Mouse (Mus musculus): ENCODE measurements around the gene Siae.

Gene Siae

DNA sequence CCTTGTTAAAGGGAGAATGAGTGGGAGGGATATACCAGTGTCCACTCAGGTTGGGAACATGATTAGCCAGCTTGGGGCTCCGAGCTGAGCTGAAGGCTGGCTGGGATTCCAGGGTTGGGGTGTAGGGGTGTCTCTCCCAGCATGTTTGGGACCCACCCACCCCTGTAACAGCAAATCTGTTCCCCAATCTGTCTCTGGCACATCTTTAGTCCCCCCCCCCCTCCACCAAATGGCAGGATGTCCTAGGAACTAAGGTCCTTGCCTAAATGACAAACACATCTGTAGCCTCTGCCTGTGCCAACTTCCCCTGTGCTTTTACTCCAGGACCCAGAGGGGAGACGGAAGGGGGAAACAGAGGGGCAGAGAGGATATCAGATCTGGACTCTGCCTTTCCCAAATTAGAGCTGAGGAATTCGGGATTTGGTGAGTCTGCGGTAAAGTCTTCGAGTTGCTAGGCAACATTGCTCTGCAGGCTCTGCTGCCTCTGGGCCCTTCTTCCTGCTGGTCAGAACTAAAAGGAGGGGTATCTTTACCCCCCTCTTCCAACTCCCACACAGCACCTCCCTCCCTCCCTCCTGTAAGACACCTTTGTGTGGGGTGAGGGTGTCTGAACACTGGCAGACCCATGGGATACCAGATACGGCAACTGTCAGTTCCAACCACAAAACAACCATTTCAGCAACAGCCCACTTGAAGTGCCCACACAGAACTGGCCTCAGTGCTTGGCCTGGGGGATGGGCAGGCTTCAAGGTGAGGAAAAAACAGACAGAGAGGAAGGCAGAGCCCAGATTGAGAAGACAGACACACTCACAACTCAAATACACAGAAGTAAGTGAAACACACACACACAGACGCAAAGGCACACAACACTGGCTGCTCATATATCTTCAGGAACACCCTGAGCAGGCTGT, at the start of gene Siae:
Gene Siae, plus strand, starts transcription at position 861 of the 911 bp plus-strand sequence.
- DNase-seq, result no peak

DNA sequence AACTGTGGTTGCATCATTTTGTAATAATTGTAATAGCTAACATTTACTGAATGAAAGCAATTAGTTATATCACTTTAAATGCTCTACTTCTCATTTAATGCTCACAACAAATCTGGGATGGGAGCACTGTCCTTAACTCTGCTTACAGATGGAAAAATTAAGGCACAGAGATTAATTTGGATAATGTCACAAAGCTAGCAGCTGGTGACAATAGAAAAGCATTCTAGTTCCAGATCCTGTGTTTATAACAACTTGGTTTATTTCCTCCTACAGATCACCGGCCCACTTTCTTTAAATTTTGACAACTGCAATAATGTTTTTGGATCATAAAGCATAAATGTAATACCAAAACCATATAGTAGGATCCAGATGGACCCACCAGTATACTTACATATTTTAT, 49.5 kb upstream of the Siae start:
- DNase-seq, result no peak

DNA sequence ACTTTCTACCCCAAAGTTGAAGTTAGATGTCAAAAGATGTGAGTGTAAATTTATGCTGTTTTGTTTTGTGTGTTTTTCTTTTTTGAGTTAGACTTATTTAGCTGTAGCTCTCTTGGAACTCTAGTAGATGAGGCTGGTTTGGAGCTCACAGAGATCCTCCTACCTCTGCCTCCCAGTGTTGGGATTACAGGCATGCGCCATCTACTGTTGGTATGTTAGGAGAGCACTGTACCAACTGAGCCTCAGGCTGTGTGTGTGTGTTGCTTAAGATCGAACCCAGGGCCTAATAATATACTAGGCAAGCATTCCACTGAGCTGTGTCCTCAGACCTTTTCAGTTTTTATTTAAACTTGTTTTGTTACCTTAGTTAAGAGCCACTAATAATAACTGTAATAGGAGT, 43.4 kb upstream of the Siae start:
- no peak for DNase-seq

DNA sequence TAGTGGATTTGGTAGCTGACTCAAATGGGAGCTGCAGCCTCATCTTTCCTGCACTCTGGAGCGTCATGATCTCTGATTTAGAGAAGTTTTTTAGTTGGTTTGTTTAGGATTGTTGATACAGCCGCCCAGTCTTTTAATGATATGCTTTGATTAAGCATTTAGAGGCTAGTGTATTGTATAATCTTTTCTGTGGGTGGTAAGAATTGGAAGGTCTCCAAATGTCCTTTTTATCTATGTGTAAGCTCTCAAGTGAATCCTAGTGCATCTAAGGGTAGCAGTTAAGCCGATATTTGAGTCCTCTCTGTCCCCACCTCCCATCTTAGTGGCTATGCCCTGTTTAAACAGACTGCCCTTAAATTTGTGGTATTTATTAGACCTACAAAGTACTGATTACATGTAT, 41.0 kb upstream of the Siae start:
- DNase-seq, result no peak

DNA sequence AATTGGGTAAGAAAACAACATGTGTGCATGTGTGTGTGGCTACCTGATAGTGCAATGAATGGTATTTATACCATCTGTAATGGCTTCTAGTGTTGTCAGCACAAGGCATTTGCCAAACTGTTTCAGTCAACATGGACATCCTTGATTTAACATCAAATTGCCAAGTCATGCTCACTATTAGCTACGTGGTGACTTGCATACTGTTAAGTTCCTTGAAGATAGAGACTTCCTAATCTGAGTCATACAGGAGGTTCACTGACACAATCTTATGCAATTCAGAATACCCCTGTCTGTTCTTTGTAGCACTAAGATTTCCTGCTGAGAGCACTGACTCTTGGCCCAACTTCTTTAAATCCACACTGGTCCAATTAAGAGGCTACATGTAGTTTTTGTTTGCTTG, 38.0 kb upstream of the Siae start:
- no peak for DNase-seq

DNA sequence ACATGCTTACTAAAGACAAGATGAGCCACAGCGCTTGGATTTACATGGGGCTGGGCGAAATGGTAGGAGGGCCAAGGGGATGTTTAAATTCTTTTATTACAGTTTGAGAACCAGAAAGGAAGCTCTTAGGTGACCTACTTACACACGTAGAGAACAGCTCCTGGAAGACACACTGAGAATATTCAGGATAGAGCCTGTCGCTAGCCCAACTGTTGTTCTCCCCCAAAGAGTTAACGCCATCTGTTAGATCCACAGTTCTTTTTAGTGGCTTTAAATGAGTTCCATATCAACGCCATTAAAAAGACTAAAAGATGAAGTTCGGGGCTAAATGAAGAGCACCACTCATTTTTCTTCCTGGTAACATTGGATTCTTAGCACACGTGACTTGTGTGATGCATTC, 36.5 kb upstream of the Siae start:
- no peak for DNase-seq

DNA sequence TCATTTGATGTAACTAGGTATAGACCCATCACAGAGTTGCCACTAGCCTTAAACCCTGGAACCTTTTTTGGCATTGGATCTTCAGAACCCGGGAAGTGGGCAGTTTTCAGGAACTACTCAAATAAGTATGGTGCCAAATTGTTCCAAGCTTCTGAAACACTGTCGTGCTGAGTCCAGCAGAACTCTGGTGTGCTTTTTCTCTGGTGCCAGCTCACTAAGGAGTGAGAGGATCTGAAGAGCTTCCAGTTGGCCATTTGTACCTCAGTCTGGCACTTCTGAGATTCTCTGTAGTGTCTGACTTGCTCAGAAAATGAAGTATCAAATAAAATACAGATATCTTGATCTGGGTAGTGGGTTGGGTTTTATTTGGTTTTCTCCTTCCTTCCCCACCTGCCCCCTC, 35.5 kb upstream of the Siae start:
- no peak for DNase-seq

DNA sequence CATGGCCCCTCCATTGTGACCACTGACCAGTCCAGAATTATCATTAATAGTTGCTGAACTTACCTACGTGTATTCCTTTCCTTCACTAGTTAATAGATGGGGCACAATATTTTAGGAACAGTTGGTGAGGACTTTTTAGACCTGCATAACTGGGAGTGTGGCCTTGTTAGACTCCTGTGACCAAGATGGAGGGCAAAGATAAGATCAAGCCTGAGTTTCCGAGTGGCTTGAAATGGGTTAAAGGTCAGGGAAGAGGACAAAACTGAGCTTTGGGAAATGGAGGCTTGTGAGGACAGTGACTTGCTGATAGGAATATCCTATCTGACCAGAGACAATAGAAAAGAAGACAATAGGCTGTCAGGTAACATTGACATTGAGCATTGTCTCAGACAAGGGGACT, 30.0 kb upstream of the Siae start:
- DNase-seq, result no peak

DNA sequence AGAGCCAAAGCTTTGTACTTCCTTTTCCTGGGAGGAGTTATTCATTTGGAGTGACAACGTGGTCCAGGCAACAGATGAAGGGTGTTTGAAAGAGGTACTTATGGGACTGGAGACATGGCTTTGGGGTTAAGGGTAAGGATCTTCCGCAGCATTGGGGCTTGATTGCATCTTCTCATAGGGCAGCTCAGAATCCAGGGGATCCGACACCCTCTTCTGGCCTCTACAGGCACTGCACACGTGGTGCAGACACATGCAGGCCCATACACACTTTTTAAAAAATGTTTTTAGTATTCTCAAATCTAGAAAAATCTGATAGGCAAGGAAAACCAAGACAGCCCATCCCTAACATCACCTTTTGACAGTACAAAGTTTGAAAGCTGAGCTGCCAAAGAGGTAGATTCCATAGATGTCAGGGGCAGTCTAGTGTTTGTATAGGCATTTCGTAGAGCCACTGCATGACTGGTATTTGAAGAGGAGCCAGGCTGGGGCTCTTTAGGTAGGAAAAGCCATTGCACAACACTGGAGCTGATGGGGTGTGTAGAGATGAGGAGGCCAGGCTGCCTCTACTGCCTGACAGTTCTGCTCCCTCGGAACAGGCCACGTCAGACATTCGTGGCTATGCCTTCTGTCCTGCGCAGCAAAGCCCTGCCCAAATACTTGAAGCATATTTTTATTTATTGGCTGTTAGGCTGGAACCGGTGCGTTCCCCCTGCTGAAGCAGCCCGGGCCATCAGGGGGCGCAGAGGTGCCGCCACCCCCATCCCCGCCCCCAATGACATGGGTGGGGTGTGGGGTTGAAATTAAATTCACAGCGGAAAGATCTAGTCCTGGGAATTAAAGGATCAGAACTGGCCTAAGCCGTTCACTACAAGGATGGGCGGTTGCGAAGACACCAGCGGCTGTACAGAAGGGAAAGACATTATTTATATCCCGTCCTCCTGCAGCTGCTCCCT, 28.8 kb upstream of the Siae start:
- DNase-seq, result no peak

DNA sequence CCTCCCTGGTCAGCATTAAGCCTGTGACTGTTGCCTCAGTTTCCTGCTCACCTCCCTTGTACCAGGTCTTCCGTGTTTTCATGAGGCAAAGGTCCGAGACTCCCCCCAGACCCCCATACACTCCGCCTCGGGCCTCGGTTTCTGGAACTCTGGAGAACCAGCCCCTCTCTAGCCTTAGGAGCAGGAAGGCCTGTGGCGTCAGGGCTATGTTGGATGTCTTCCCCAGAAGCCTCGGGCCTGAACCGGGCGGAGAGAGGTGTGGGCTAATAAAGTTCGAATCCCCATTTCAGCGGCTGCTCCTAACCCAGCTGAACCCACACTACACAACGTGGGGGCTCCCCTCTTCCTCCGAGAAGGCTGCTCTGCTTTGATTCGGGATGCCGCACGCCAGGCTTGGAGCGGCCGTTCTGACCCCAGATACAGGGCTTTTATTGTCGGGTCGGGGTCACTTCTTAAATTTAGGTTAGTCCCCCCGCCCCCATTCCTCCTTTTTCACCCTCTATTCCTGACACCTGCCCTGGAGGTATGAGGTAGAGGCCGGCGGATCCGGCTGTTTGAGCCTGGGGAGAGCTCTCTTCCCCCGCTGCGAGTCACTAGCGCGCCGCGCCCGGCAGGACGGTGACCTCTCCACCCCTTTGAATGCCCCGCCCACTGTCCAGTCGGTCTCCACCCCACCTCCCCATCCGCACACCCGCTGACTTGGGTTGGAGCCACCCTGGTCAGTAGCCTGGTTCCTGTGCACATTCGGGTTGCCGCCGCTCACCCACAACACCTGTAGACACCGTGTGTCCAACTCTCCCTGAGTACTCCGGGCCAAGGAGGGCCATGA, 27.9 kb upstream of the Siae start, which contains the start of gene Esam:
Gene Esam, plus strand, starts transcription at position 683 of the 829 bp plus-strand sequence.
- DNase-seq, result no peak

DNA sequence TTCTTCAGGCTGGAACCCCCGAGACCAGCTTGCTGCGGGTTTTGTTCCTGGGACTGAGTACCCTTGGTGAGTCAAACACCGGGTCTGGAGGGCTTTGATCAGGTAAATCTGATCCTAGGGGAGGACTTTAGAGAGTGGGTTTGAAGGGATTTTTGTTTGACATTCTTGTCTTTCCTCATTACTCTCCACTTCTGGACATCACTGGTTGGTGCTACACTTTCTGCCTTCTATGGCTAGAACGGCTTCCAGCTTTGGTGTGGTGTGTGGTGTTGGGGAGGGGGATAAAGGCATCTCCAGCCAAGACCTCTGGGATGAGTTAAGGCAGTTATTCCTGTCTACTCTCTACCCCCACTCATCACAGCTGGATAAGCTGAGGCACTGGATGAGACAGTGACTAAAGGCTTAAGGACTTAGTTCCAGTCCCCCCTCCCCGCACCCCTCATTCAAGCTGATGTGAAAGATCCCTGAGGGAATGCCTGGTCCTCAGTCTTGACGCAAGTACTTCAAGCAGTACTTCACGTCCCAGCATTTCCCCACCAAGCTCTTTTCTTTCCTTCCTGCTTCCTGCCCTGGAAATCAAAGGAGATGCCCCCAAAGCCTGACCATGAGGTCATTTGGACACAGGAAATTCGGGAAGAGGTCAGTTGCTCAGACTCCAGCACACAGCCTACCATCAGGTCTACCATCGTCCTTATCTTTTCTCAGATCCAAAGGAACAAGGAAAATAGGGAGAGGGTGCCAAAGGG, 27.1 kb upstream of the Siae start:
- no peak for DNase-seq

DNA sequence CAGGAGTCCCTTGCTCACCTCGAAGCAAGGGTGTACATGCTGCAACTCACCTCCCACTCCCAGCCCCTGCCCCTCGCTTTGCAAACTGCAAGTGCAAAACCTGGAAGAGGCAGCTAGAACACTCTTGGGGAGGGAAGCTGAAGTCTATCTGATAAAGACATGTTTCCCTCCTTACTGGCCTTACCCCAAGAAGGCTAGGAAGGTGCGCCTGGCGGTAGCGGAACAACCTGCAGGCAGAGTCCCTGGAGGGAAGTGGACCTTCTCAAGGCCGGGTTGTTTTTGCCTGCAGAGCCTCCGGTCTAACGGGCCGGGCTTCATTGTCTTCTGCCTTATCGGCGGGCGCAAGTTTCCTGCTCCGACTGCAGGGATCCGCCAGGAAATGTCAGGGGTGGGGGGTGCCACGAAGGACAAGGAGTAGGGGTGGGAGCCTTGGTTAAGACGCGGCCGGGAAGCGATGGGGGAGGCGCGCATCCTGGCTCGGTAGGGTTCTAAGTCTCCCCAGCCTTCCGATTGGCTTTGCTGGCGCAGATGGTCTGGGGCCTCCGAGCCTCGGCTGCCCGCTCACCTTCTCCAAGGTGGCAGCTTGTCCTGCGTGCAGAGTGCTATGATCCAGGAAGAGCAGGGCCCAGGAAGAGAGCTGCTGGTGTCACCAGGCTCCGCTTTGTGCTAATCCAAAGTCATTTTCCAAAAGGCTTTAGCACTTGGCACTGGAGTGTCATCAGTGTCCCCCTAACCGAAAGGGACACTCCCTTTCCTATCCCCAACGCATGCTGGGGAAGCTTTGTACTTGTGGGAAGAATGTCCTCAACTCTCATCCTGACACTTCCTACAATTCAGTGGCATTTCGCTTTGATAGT, 25.2 kb upstream of the Siae start:
- DNase-seq, result no peak

DNA sequence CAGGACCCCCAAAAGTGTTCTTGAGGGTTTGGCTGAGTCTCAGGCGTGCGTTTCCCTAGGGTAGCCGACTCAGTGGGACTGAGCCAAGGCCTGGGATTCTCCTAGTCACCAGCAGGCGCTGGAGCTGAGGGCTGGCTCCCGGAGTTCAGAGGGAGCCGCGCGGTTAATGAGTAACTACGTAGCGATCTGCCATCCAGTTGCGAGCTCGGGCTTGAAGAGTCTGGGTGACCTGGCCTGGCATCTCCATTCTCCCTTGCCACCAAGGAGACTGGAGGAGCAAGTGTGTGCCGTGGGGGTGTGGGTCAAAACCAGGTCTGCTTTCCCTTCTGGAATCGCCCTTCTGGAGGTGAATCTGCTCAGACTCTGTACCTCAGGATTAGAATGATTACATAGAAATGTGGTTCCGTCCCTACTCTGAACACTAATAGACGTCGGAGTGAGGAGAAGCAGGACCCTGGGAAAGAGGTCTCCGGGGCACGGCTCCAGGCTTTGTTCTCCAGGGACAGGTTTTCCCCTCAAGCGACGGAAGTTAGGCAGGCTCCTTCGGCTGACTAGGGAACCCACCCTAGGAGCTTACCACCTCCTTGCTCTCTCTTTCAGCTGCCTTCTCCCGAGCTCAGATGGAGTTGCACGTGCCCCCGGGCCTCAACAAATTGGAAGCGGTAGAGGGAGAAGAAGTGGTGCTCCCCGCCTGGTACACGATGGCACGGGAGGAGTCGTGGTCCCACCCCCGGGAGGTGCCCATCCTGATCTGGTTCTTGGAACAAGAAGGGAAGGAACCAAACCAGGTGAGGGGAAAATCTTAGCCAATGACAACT, 24.4 kb upstream of the Siae start:
- peak; percentile 53 for DNase-seq

DNA sequence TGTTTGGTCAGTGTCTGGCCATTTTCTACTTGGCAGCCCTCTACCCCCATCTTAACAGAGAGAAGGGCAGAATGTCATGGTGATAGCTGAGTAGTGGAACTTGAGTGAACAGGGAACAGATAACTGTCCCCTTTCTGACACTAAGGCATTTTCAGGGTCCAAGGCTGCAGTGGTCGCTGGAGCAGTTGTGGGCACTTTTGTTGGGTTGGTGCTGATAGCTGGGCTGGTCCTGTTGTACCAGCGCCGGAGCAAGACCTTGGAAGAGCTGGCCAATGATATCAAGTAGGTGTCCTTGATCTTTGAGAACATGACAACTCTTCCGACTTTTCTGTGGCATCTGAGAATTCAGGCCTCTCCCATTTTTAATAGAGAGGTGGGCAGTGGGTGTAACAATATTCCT, 18.6 kb upstream of the Siae start:
- no peak for DNase-seq

DNA sequence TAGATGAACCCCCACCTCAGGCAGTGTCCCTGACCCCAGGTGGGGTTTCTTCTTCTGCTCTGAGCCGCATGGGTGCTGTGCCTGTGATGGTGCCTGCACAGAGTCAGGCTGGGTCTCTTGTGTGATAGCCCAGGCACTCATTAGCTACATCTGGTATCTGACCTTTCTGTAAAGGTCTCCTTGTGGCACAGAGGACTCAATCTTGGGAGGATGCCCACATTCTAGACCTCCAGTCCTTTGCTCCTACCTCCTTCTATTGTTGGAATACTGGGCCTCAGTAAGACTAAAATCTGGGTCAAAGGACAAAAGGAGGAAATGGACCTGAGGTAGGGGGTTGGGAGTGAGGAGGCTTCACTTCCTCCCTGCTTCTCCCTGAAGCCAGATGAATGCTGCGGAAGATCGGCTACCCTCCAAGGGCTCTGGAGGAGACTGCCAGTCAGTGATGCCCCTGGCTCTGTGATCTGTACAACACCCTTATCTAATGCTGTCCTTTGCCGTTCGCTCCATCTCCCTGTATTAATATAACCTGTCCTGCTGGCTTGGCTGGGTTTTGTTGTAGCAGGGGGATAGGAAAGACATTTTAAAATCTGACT, 17.7 kb upstream of the Siae start:
- DNase-seq, result no peak

DNA sequence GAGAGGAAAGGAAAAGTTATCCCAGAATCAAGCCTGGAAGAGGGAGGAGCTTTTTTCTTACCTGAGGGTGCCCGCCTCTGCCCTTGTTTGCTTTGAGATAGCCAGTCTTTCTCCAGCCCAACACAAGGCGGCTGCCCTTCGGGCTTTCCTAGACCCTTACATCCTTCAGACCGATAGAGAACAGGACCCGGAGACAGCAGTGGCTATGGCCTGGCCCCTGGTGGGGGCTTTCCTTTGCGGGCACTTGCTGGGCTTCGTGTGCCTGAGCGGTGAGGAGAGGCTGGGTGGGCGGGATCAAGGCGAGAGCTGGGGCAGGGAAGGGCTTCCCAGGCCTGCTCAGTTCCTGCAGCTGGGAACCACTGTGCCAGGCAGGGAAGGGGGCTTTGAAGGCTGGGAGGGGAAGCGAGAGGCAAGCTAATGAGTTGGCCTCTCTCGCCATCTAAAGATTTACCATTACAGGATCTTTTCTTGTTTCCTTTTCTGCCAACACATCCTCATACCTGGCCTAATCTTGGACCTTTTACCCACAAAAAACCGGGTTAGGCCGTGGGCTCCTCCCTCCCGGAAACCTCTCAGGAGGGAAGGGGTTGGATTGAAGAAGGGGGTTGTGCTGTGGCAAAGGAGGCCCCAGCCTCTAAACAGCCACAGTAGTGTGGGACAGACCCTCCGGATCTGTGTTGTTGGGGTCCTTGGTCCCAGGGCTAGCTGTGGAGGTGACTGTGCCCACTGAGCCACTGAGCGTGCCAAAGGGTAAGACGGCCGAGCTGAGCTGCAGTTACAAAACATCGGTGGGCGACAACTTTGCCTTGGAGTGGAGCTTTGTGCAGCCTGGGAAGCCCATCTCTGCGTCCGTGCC, 16.1 kb upstream of the Siae start, which contains the start of gene Vsig2:
Gene Vsig2, plus strand, starts transcription at position 86 of the 856 bp plus-strand sequence.
- no peak for DNase-seq

DNA sequence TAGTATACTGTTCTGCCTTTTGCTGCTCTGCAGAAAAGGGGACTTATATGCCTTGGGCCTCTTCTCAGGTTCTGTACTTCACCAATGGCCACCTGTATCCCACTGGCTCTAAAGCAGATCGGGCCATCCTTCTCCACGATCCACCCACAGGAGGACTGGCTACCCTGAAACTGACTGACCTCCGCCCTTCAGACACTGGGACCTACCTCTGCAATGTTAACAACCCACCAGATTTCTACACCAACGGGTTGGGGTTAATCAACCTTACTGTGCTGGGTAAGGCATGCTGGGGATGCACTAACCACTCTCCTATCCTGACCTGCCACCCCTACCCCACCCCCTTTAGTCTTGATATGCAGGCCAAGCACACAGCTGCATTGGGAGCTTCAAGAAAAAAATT, 15.3 kb upstream of the Siae start:
- no peak for DNase-seq

DNA sequence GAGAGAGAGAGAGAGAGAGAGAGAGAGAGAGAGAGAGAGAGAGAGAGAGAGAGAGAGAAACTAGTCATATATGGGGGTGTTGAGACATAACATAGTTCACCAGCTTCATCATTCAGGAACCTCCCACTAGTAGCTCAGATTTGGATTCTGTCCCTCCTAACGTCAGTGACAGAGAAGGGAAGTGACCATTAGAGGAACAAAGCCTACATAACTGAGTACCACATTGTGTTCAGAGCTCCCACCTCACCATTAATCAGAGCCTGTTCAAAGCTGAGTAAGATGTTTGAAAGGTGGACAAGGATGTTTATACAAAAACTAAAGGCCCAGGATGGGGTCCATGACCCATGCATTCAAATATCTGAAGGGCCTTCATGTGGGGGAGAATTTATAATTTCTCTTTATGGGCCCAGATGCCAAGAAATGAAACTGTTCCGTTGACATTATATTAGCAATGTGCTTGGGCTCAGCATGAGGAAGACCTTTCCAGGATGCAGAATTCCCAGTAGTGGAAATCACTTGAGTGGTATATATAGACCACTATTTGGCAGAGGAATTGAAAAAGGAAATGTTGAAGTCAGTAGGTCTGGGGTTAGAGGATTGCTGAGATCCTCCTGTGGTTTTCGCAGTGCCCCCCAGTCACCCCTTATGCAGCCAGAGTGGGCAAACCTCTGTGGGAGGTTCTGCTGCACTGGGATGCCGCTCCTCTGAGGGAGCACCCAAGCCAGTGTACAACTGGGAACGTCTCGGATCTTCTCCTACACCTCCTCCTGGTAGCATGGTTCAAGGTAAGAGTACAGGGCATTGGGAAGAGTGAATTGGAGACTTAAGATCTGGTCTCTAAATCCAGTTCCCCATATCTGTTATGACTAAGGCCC, 14.6 kb upstream of the Siae start:
- DNase-seq, result no peak

Measured in right cerebral cortex, postnatal 4 days (tissue).